8 mouse cellular contexts compared by ENCODE assay signal in genomic region chr4:45011581-45012104, GRCm38 (mm10). TPM values are rescaled to one million over a fixed set of nuclear protein-coding genes. Genes with fewer than 3 reads are reported as not detected.
DNase-seq lines count a peak whose midpoint lies in the region; ATAC-seq and TF ChIP-seq lines count a peak whose summit lies in the region.

No protein-coding gene starts in this region.

- ATAC-seq in neural tube, embryonic 11.5 days (ENCODE audit: insufficient read depth, low FRiP score, low TSS enrichment), result peak; percentile 81
- peak; percentile 46 for ATAC-seq in forebrain, postnatal 0 days
- peak; percentile 68 for ATAC-seq in lung, embryonic 16.5 days (ENCODE audit: low read depth)

- WGBS in neural tube, embryonic 11.5 days, result under 1% methylated on average over 31 of the region's 31 CpGs
- WGBS in forebrain, postnatal 0 days, result under 1% methylated on average over 31 of the region's 31 CpGs
- under 1% methylated on average over 31 of the region's 31 CpGs for WGBS in lung, embryonic 16.5 days

- H3K4me1 ChIP-seq in neural tube, embryonic 11.5 days (ENCODE audit: control insufficient read depth, insufficient read depth, low read length), result peaks cover 16% of the 10 kb centered on the region
- peaks cover 7% of the 10 kb centered on the region for H3K4me1 ChIP-seq in forebrain, postnatal 0 days (ENCODE audit: insufficient read depth)
- H3K4me1 ChIP-seq in lung, embryonic 16.5 days (replicated peaks; ENCODE audit: control insufficient read depth, insufficient read depth, low read length), result peaks cover 20% of the 10 kb centered on the region

- no peaks in the 10 kb centered on the region for H3K9me3 ChIP-seq in neural tube, embryonic 11.5 days (ENCODE audit: control insufficient read depth, low read length)
- H3K9me3 ChIP-seq in forebrain, postnatal 0 days (ENCODE audit: low read length), result no peaks in the 10 kb centered on the region
- H3K9me3 ChIP-seq in lung, embryonic 16.5 days (ENCODE audit: control insufficient read depth, low read length), result no peaks in the 10 kb centered on the region

- peak overlapping the region; percentile 81 for H3K9ac ChIP-seq in neural tube, embryonic 11.5 days (ENCODE audit: low read length)
- peak overlapping the region; percentile 92 for H3K9ac ChIP-seq in forebrain, postnatal 0 days
- H3K9ac ChIP-seq in lung, embryonic 16.5 days (ENCODE audit: low read length), result peak overlapping the region; percentile 79

- TF ChIP-seq CTCF in forebrain, postnatal 0 days (IDR thresholded peaks at IDR 0.05; ENCODE audit: low read depth), result no peak

- peak overlapping the region; percentile 90 for H3K27ac ChIP-seq in neural tube, embryonic 11.5 days (ENCODE audit: low read depth, low read length)
- H3K27ac ChIP-seq in forebrain, postnatal 0 days (ENCODE audit: low read depth, low read length), result peak overlapping the region; percentile 95
- peak overlapping the region; percentile 95 for H3K27ac ChIP-seq in lung, embryonic 16.5 days (ENCODE audit: low read length)

- H3K27me3 ChIP-seq in neural tube, embryonic 11.5 days (ENCODE audit: control insufficient read depth, insufficient read depth, low read length), result no peaks in the 10 kb centered on the region
- no peaks in the 10 kb centered on the region for H3K27me3 ChIP-seq in forebrain, postnatal 0 days (ENCODE audit: insufficient read depth, low read length)
- H3K27me3 ChIP-seq in lung, embryonic 16.5 days (ENCODE audit: control insufficient read depth, insufficient read depth, low read depth, low read length), result no peaks in the 10 kb centered on the region

- peak overlapping the region; percentile 48 for H3K4me2 ChIP-seq in neural tube, embryonic 11.5 days (ENCODE audit: low read depth)
- peak overlapping the region; percentile 70 for H3K4me2 ChIP-seq in forebrain, postnatal 0 days (ENCODE audit: low read depth)
- H3K4me2 ChIP-seq in lung, embryonic 16.5 days (ENCODE audit: low read depth, low read length), result peak overlapping the region; percentile 81

- peak overlapping the region; percentile 70 for H3K4me3 ChIP-seq in neural tube, embryonic 11.5 days (ENCODE audit: low read depth, low read length)
- peak overlapping the region; percentile 86 for H3K4me3 ChIP-seq in forebrain, postnatal 0 days (ENCODE audit: low read depth, low read length)
- H3K4me3 ChIP-seq in lung, embryonic 16.5 days (ENCODE audit: low read length), result peak overlapping the region; percentile 63

- DNase-seq in neural tube, embryonic 11.5 days (ENCODE audit: low spot score), result no peak
- DNase-seq in neural tube, embryonic 10.5 days (ENCODE audit: extremely low spot score, low spot score), result no peak
- peak; percentile 47 to 52 for DNase-seq in adrenal gland, postnatal 4 days (ENCODE audit: low spot score in 2 of 2)
- DNase-seq in forebrain, postnatal 0 days, result no peak
- peak; percentile 83 for DNase-seq in induced T-regulatory cell, adult 2 months (ENCODE audit: low read depth)
- peak; percentile 37 to 50 for DNase-seq in spleen, postnatal 14 days (ENCODE audit: low spot score in 2 of 2)
- no peak for DNase-seq in yolk sac, embryonic 10.5 days (ENCODE audit: low spot score)

- no peaks in the 10 kb centered on the region for H3K36me3 ChIP-seq in neural tube, embryonic 11.5 days (ENCODE audit: control insufficient read depth, insufficient read depth, low read length)
- no peaks in the 10 kb centered on the region for H3K36me3 ChIP-seq in forebrain, postnatal 0 days (ENCODE audit: insufficient read depth)
- H3K36me3 ChIP-seq in lung, embryonic 16.5 days (ENCODE audit: control insufficient read depth, insufficient read depth, low read length), result no peaks in the 10 kb centered on the region

RNA-seq across cellular contexts. Expression of gene Zbtb5, which starts 0.6 kb away (rescaled TPM):
- polyA plus RNA-seq in neural tube, embryonic 11.5 days (2014; fragmentation: Nextera tagmentation; extraction: Ambion mirVana), result 43.6 and 46.1 TPM in 2 replicates
- 10 to 100 TPM; 20.2 to 21.3 TPM for total RNA-seq in adrenal gland, postnatal 4 days (2021)
- 44.5 and 49.7 TPM in 2 replicates for total RNA-seq in forebrain, postnatal 0 days (2014; rRNA removed)
- polyA plus RNA-seq in forebrain, postnatal 0 days (2015; fragmentation: Nextera tagmentation; extraction: Ambion mirVana), result 28.7 and 32.1 TPM in 2 replicates
- 19.2 and 19.5 TPM in 2 replicates for polyA plus RNA-seq in lung, embryonic 16.5 days (2015; fragmentation: Nextera tagmentation; extraction: Ambion mirVana)

RNA-seq across cellular contexts. Expression of gene Polr1e, which starts 6.7 kb away (rescaled TPM):
- polyA plus RNA-seq in neural tube, embryonic 11.5 days (2014; fragmentation: Nextera tagmentation; extraction: Ambion mirVana), result 51.6 and 56.7 TPM in 2 replicates
- 10 to 100 TPM; 19.9 to 20.1 TPM for total RNA-seq in adrenal gland, postnatal 4 days (2021)
- total RNA-seq in forebrain, postnatal 0 days (2014; rRNA removed), result 13.4 and 16.5 TPM in 2 replicates
- polyA plus RNA-seq in forebrain, postnatal 0 days (2015; fragmentation: Nextera tagmentation; extraction: Ambion mirVana), result 23.7 and 25.0 TPM in 2 replicates
- polyA plus RNA-seq in lung, embryonic 16.5 days (2015; fragmentation: Nextera tagmentation; extraction: Ambion mirVana), result 29.8 and 31.5 TPM in 2 replicates

RNA-seq across cellular contexts. Expression of gene Grhpr, which starts 30.4 kb away (rescaled TPM):
- 44.7 and 45.7 TPM in 2 replicates for polyA plus RNA-seq in neural tube, embryonic 11.5 days (2014; fragmentation: Nextera tagmentation; extraction: Ambion mirVana)
- 100 to 1,000 TPM; 153 to 162 TPM for total RNA-seq in adrenal gland, postnatal 4 days (2021)
- total RNA-seq in forebrain, postnatal 0 days (2014; rRNA removed), result 13.5 and 18.2 TPM in 2 replicates
- polyA plus RNA-seq in forebrain, postnatal 0 days (2015; fragmentation: Nextera tagmentation; extraction: Ambion mirVana), result 22.9 and 25.6 TPM in 2 replicates
- polyA plus RNA-seq in lung, embryonic 16.5 days (2015; fragmentation: Nextera tagmentation; extraction: Ambion mirVana), result 57.5 and 57.6 TPM in 2 replicates

Comparison
In these comparisons a context has a peak if more than half of its experiments do, and no peak if none do; other contexts are left out.
1. DNase-seq: peak in adrenal gland, postnatal 4 days (2 of 2), induced T-regulatory cell, adult 2 months (single experiment) and spleen, postnatal 14 days (2 of 2); none in neural tube, embryonic 11.5 days (single experiment), neural tube, embryonic 10.5 days (single experiment), forebrain, postnatal 0 days (single experiment) and yolk sac, embryonic 10.5 days (single experiment).
2. Peak in every context shown above with its lines, with median percentiles within 50 percentile points of each other: ATAC-seq, H3K27ac ChIP-seq, H3K4me2 ChIP-seq, H3K4me3 ChIP-seq and H3K9ac ChIP-seq.